Mouse (Mus musculus): ENCODE measurements around the gene Anapc15. TPM values are rescaled to one million over a fixed set of nuclear protein-coding genes. Genes with fewer than 3 reads are reported as not detected.
A peak's percentile ranks its signal among the peaks of the same experiment; 100 is the strongest.

Gene Anapc15
- polyA plus RNA-seq, 1 experiment, result 53.7 TPM

GRCm38 (mm10) chr7:101847934-101848333, 15.6 kb upstream of the Anapc15 start:
- DNase-seq (ENCODE audit: low read depth), result no peak

- DNase-seq (ENCODE audit: low read depth), result no peak
These were observed 11.8 kb upstream of the Anapc15 start for GRCm38 (mm10) chr7:101851689-101852088.

GRCm38 (mm10) chr7:101852846-101853245, 10.7 kb upstream of the Anapc15 start:
- no peak for DNase-seq (ENCODE audit: low read depth)

GRCm38 (mm10) chr7:101853816-101854215, 9.7 kb upstream of the Anapc15 start:
- DNase-seq (ENCODE audit: low read depth), result no peak

GRCm38 (mm10) chr7:101857094-101857493, 6.4 kb upstream of the Anapc15 start, which contains the start of gene Folr2:
Folr2 (minus strand) TSS chr7:101857194.
- DNase-seq (ENCODE audit: low read depth), result no peak

GRCm38 (mm10) chr7:101858362-101858761, 5.2 kb upstream of the Anapc15 start:
- DNase-seq (ENCODE audit: low read depth), result no peak

- no peak for DNase-seq (ENCODE audit: low read depth)
These were observed 2.5 kb upstream of the Anapc15 start for GRCm38 (mm10) chr7:101860978-101861377.

- no peak for DNase-seq (ENCODE audit: low read depth)
These were observed 1.2 kb upstream of the Anapc15 start for GRCm38 (mm10) chr7:101862291-101862690.

GRCm38 (mm10) chr7:101866491-101867265, 3.2 kb downstream of the Anapc15 start:
- DNase-seq (ENCODE audit: low read depth), result no peak

GRCm38 (mm10) chr7:101867482-101867881, 4.0 kb downstream of the Anapc15 start:
- no peak for DNase-seq (ENCODE audit: low read depth)

GRCm38 (mm10) chr7:101868241-101869162, 5.0 kb downstream of the Anapc15 start:
- peak; percentile 85 for DNase-seq (ENCODE audit: low read depth)

GRCm38 (mm10) chr7:101869163-101869500, 5.6 kb downstream of the Anapc15 start:
- no peak for DNase-seq (ENCODE audit: low read depth)

GRCm38 (mm10) chr7:101870629-101871028, 7.1 kb downstream of the Anapc15 start, which contains the start of gene Folr1:
Folr1 (minus strand) TSS chr7:101870788.
- no peak for DNase-seq (ENCODE audit: low read depth)

GRCm38 (mm10) chr7:101871296-101871695, 7.8 kb downstream of the Anapc15 start:
- DNase-seq (ENCODE audit: low read depth), result no peak

- no peak for DNase-seq (ENCODE audit: low read depth)
These were observed 12.5 kb downstream of the Anapc15 start for GRCm38 (mm10) chr7:101875978-101876377.

- no peak for DNase-seq (ENCODE audit: low read depth)
These were observed 17.3 kb downstream of the Anapc15 start for GRCm38 (mm10) chr7:101880855-101881254.

GRCm38 (mm10) chr7:101882413-101883154, 19.1 kb downstream of the Anapc15 start:
- no peak for DNase-seq (ENCODE audit: low read depth)

- DNase-seq (ENCODE audit: low read depth), result no peak
These were observed 20.6 kb downstream of the Anapc15 start for GRCm38 (mm10) chr7:101884160-101884559.

- no peak for DNase-seq (ENCODE audit: low read depth)
These were observed 22.8 kb downstream of the Anapc15 start for GRCm38 (mm10) chr7:101886274-101886673.

GRCm38 (mm10) chr7:101888460-101888859, 24.9 kb downstream of the Anapc15 start:
- no peak for DNase-seq (ENCODE audit: low read depth)

- no peak for DNase-seq (ENCODE audit: low read depth)
These were observed 32.2 kb downstream of the Anapc15 start for GRCm38 (mm10) chr7:101895695-101896094.
